Mouse (Mus musculus) myocyte (in vitro differentiated cells): ENCODE data around the gene Zfp827.

Experiments used
- CEBPB ChIP-seq: IDR thresholded peaks from 2 replicates; pipeline ENCODE4 v1.6.1; 2011; ENCODE audit warnings: mild to moderate bottlenecking, moderate library complexity; ENCODE audit not compliant: poor library complexity, insufficient read depth, severe bottlenecking
- E2F4 ChIP-seq: IDR thresholded peaks from one replicate; pipeline ENCODE4 v1.6.1; 2011; ENCODE audit warnings: mild to moderate bottlenecking, control low read depth, moderate library complexity; ENCODE audit not compliant: insufficient read depth
- MAX ChIP-seq: IDR thresholded peaks from one replicate; pipeline ENCODE4 v1.6.1; 2011; ENCODE audit warnings: low read depth, mild to moderate bottlenecking, control low read depth
- MYOD1 ChIP-seq, 3 experiments: IDR thresholded peaks; one replicate each; pipeline ENCODE4 v1.6.1; 2011; ENCODE audit warnings: control low read depth in 2 of 3, low read depth in 2 of 3, mild to moderate bottlenecking in 2 of 3, moderate library complexity in 1 of 3; ENCODE audit not compliant: insufficient read length in 2 of 3, control insufficient read depth in 1 of 3
- MYOG ChIP-seq, 3 experiments: IDR thresholded peaks; one replicate each; pipeline ENCODE4 v1.6.1; 2011; ENCODE audit warnings: control low read depth in 2 of 3, low read depth in 2 of 3, mild to moderate bottlenecking in 2 of 3; ENCODE audit not compliant: insufficient read length in 2 of 3, control insufficient read depth in 1 of 3, insufficient read depth in 1 of 3
- POLR2A ChIP-seq: IDR thresholded peaks from one replicate; pipeline ENCODE4 v1.6.1; 2011; ENCODE audit warnings: low read depth, mild to moderate bottlenecking, control low read depth, moderate library complexity; ENCODE audit not compliant: insufficient read length
- POLR2AphosphoS2 ChIP-seq: IDR thresholded peaks from one replicate; pipeline ENCODE4 v1.6.1; 2011; ENCODE audit warnings: low read depth, control low read depth; ENCODE audit not compliant: insufficient read length
- TCF12 ChIP-seq: IDR thresholded peaks from one replicate; pipeline ENCODE4 v1.6.1; 2011; ENCODE audit warnings: mild to moderate bottlenecking, control low read depth; ENCODE audit not compliant: poor library complexity, insufficient read depth, severe bottlenecking
- TCF3 ChIP-seq: IDR thresholded peaks from one replicate; pipeline ENCODE4 v1.6.1; 2011; ENCODE audit warnings: low read depth, control low read depth; ENCODE audit not compliant: insufficient read length
- USF1 ChIP-seq: IDR thresholded peaks from one replicate; pipeline ENCODE4 v1.6.1; 2011; ENCODE audit warnings: low read depth, mild to moderate bottlenecking, control low read depth, moderate library complexity

DNA sequence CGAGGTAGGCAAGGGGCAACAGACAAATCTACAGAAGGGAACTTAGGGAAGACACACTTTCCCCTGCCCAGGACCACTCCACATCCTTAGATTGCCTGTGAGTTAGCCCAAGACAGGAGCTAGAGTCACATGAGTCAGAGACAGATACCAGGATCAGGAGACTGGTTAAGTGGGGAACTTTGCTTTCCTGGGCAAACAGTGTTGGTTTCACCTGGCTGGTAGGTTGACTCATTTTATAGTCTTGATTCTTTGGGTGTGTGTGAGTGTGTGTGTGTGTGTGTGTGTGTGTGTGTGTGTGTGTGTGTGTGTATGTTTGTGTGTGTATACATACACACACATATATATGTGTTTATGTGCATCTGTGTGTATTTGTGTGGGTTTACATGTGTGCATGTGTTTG is 93.4 kb downstream of the Zfp827 start:
- TF ChIP-seq POLR2A (no peak), MYOD1 (IDR thresholded peaks at IDR 0.05; ENCODE audit: control insufficient read depth in 1 of 3, insufficient read length in 2 of 3, low read depth in 2 of 3) (no peak), MAX (no peak), E2F4 (no peak), MYOG (IDR thresholded peaks at IDR 0.05; ENCODE audit: control insufficient read depth in 1 of 3, insufficient read depth in 1 of 3, insufficient read length in 2 of 3, low read depth in 2 of 3) (no peak), USF1 (no peak), TCF3 (no peak), POLR2AphosphoS2 (no peak), TCF12 (no peak), CEBPB (no peak)
